Mouse (Mus musculus) C2C12 (cell line): ENCODE measurements around the gene Apaf1. TPM values are rescaled to one million over a fixed set of nuclear protein-coding genes. Genes with fewer than 3 reads are reported as not detected.
A peak's percentile ranks its signal among the peaks of the same experiment; 100 is the strongest.

Experiments
- H3K27me3 ChIP-seq: one replicate; pipeline ENCODE4 v1.6.1; 2011; ENCODE audit not compliant: control insufficient read depth, insufficient read depth, insufficient read length
- H3K36me3 ChIP-seq: one replicate; pipeline ENCODE4 v1.6.1; 2011; ENCODE audit not compliant: control insufficient read depth, insufficient read depth
- H3K4me3 ChIP-seq: one replicate; pipeline ENCODE4 v1.5.1; 2011; ENCODE audit warnings: mild to moderate bottlenecking, control low read depth; ENCODE audit not compliant: poor library complexity, insufficient read depth, severe bottlenecking
- H3K79me2 ChIP-seq: one replicate; pipeline ENCODE4 v1.6.1; 2011; ENCODE audit not compliant: control insufficient read depth, insufficient read depth
- H3K79me3 ChIP-seq: one replicate; pipeline ENCODE4 v1.6.1; 2011; ENCODE audit warnings: low read depth, control low read depth
- H3ac ChIP-seq: one replicate; pipeline ENCODE3; 2011; ENCODE audit warnings: low read depth; ENCODE audit not compliant: control insufficient read depth, insufficient read length
- CEBPB ChIP-seq: IDR thresholded peaks from one replicate; pipeline ENCODE4 v1.6.1; 2011; ENCODE audit warnings: low read depth, mild to moderate bottlenecking, control low read depth, moderate library complexity
- CTCF ChIP-seq: IDR thresholded peaks from one replicate; pipeline ENCODE4 v1.5.1; 2011; ENCODE audit not compliant: control insufficient read depth, insufficient read depth, insufficient read length
- FOSL1 ChIP-seq: IDR thresholded peaks from one replicate; pipeline ENCODE4 v1.8.0; 2011; ENCODE audit warnings: mild to moderate bottlenecking, low read length; ENCODE audit not compliant: poor library complexity, insufficient read depth, severe bottlenecking
- MAX ChIP-seq: IDR thresholded peaks from one replicate; pipeline ENCODE4 v1.6.1; 2011; ENCODE audit warnings: mild to moderate bottlenecking, control low read depth
- MYOD1 ChIP-seq: IDR thresholded peaks from one replicate; pipeline ENCODE4 v1.6.1; 2011; ENCODE audit warnings: low read depth; ENCODE audit not compliant: control insufficient read depth, insufficient read length
- MYOG ChIP-seq: IDR thresholded peaks from one replicate; pipeline ENCODE4 v1.6.1; 2011; ENCODE audit not compliant: control insufficient read depth, insufficient read length; ENCODE audit errors: extremely low read depth
- USF1 ChIP-seq: IDR thresholded peaks from one replicate; pipeline ENCODE4 v1.6.1; 2011; ENCODE audit warnings: low read depth, mild to moderate bottlenecking, control low read depth, moderate library complexity
- polyA plus RNA-seq: library from polyadenylated mRNA; unstranded; fragments of >200 nt; fragmentation: generic; extraction: Trizol; gene quantifications from one replicate; pipeline ENCODE4 v1.2.1, GENCODE M21; 2012; ENCODE audit warnings: missing spikeins

Gene Apaf1
- polyA plus RNA-seq, 1 experiment, result 5.9 TPM

GRCm38 (mm10) chr10:91071768-91072167 lies 10.8 kb downstream of the Apaf1 start:
- Histone ChIP-seq H3ac (no peak overlapping the region), H3K27me3 (no peaks in the 10 kb centered on the region), H3K36me3 (peaks cover 69% of the 10 kb centered on the region), H3K4me3 (no peak overlapping the region), H3K79me2 (peaks cover 13% of the 10 kb centered on the region), H3K79me3 (peaks cover 2% of the 10 kb centered on the region)
- TF ChIP-seq CEBPB (no peak), USF1 (no peak), MYOD1 (no peak), MAX (no peak), MYOG (no peak), CTCF (no peak), FOSL1 (no peak)

- no peaks in the 10 kb centered on the region for H3K27me3 ChIP-seq
- H3K79me2 ChIP-seq, result no peaks in the 10 kb centered on the region
- no peak overlapping the region for H3K4me3 ChIP-seq
- no peaks in the 10 kb centered on the region for H3K79me3 ChIP-seq
- TF ChIP-seq MYOG, result no peak
- no peak for TF ChIP-seq MYOD1
- no peak for TF ChIP-seq USF1
- no peak for TF ChIP-seq FOSL1
- no peak for TF ChIP-seq CTCF
- TF ChIP-seq CEBPB, result no peak
- no peak for TF ChIP-seq MAX
- peaks cover 75% of the 10 kb centered on the region for H3K36me3 ChIP-seq
- no peak overlapping the region for H3ac ChIP-seq
Observed at GRCm38 (mm10) chr10:91062355-91062754, 20.2 kb downstream of the Apaf1 start.

- TF ChIP-seq CEBPB (no peak), MYOD1 (no peak), MYOG (no peak), MAX (no peak), FOSL1 (no peak), USF1 (no peak), CTCF (no peak)
- Histone ChIP-seq H3K36me3 (peaks cover 73% of the 10 kb centered on the region), H3K27me3 (no peaks in the 10 kb centered on the region), H3K4me3 (no peak overlapping the region), H3K79me3 (no peaks in the 10 kb centered on the region), H3ac (no peak overlapping the region), H3K79me2 (no peaks in the 10 kb centered on the region)
Observed at GRCm38 (mm10) chr10:91060742-91061141, 21.8 kb downstream of the Apaf1 start.

GRCm38 (mm10) chr10:91052734-91053133 lies 29.8 kb downstream of the Apaf1 start:
- H3K36me3 ChIP-seq, result peaks cover 78% of the 10 kb centered on the region
- H3K4me3 ChIP-seq, result no peak overlapping the region
- no peaks in the 10 kb centered on the region for H3K79me3 ChIP-seq
- TF ChIP-seq MYOG (no peak), CTCF (no peak), FOSL1 (no peak), MAX (no peak), MYOD1 (no peak), USF1 (no peak), CEBPB (no peak)
- H3K79me2 ChIP-seq, result no peaks in the 10 kb centered on the region
- H3K27me3 ChIP-seq, result no peaks in the 10 kb centered on the region
- no peak overlapping the region for H3ac ChIP-seq

GRCm38 (mm10) chr10:91051156-91051555 lies 31.4 kb downstream of the Apaf1 start:
- Histone ChIP-seq H3K36me3 (peaks cover 69% of the 10 kb centered on the region), H3K79me2 (no peaks in the 10 kb centered on the region), H3K4me3 (no peak overlapping the region), H3K27me3 (no peaks in the 10 kb centered on the region), H3ac (no peak overlapping the region), H3K79me3 (no peaks in the 10 kb centered on the region)
- TF ChIP-seq FOSL1 (no peak), MYOG (no peak), USF1 (no peak), CEBPB (no peak), MAX (no peak), CTCF (no peak), MYOD1 (no peak)

GRCm38 (mm10) chr10:91049696-91050095 lies 32.9 kb downstream of the Apaf1 start:
- Histone ChIP-seq H3K36me3 (peaks cover 55% of the 10 kb centered on the region), H3K79me2 (no peaks in the 10 kb centered on the region), H3K79me3 (no peaks in the 10 kb centered on the region), H3ac (no peak overlapping the region), H3K27me3 (no peaks in the 10 kb centered on the region), H3K4me3 (no peak overlapping the region)
- TF ChIP-seq FOSL1 (peak; percentile 13), CTCF (no peak)
